Mouse (Mus musculus) small intestine, adult 2 months (tissue): Measurements from ENCODE around the gene Nectin1.

Source experiments
- CTCF ChIP-seq: fragments of 200-500 bp; IDR thresholded peaks from 2 replicates; pipeline ENCODE4 v1.5.1; 2012; ENCODE audit warnings: low read depth, mild to moderate bottlenecking, control low read depth, inconsistent platforms, low read length, moderate library complexity, mixed read lengths; ENCODE audit not compliant: insufficient replicate concordance, insufficient read length; ENCODE audit errors: extremely low read depth
- POLR2A ChIP-seq: fragments of 200-500 bp; IDR thresholded peaks from 2 replicates; pipeline ENCODE4 v1.6.1; 2012; ENCODE audit warnings: low read depth, mild to moderate bottlenecking, control low read depth, inconsistent platforms, low read length, moderate library complexity

- no peak for TF ChIP-seq CTCF
- TF ChIP-seq POLR2A = no peak
Observed at GRCm38 (mm10) chr9:43698841-43699240, 44.9 kb upstream of the Nectin1 start.
